ENCODE assay signal across 13 mouse cellular contexts in the genomic region with DNA sequence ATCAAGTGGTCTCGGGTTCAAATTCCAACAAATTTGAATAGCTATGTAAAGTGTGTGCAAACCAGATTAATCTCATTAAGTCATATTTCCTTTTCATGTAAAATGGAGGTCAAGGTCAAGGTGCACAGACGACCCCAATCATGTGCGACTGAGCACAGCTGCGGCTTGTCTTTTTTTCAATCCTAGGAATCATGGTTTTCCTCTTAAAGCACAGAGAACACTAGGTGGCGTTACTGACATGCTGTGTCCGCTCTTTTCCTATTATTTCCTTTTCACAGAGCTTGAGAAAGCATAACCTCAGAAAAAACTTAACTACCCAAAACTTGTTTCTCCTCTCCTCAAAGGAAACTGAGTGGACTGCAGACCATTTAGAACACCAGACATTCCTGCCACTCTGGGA. TPM values are rescaled to one million over a fixed set of nuclear protein-coding genes. Genes with fewer than 3 reads are reported as not detected.
DNase-seq lines count a peak whose midpoint lies in the region; ATAC-seq and TF ChIP-seq lines count a peak whose summit lies in the region.
"Had no signal": no experiment of that assay in that cellular context is flagged by ENCODE, and none has a peak within 500 bp of the region (broad histone marks: within the 10 kb centered on the region; RNA-seq: fewer than 3 reads in every experiment).

No protein-coding gene starts in this region.

- H3K27ac ChIP-seq in forebrain, embryonic 14.5 days (ENCODE audit: low read depth, low read length) = no peak overlapping the region
- no peak overlapping the region for H3K27ac ChIP-seq in forebrain, embryonic 11.5 days (ENCODE audit: low read depth, low read length)
- no peak overlapping the region for H3K27ac ChIP-seq in forebrain, embryonic 15.5 days (replicated peaks)
- H3K27ac ChIP-seq: liver, embryonic 13.5 days had no signal

- no peak for ATAC-seq in forebrain, embryonic 14.5 days
- ATAC-seq in forebrain, embryonic 11.5 days (replicated peaks; ENCODE audit: low FRiP score) = no peak
- no peak for ATAC-seq in forebrain, embryonic 15.5 days (replicated peaks)

- WGBS in forebrain, embryonic 14.5 days = 58% methylated on average over 6 of the region's 6 CpGs
- WGBS in forebrain, embryonic 11.5 days = 56% methylated on average over 6 of the region's 6 CpGs
- WGBS in forebrain, embryonic 15.5 days = 53% methylated on average over 6 of the region's 6 CpGs

- H3K4me1 ChIP-seq in forebrain, embryonic 14.5 days (ENCODE audit: control insufficient read depth, insufficient read depth, low read length) = no peaks in the 10 kb centered on the region
- H3K4me1 ChIP-seq in forebrain, embryonic 11.5 days (replicated peaks; ENCODE audit: control insufficient read depth, insufficient read depth, low read length) = no peaks in the 10 kb centered on the region
- H3K4me1 ChIP-seq in E14TG2a.4 (replicated peaks; ENCODE audit: low read depth, low read length) = peaks cover 14% of the 10 kb centered on the region
- no peaks in the 10 kb centered on the region for H3K4me1 ChIP-seq in forebrain, embryonic 15.5 days
- H3K4me1 ChIP-seq: heart, embryonic 12.5 days; liver, embryonic 13.5 days had no signal

- H3K9ac ChIP-seq in forebrain, embryonic 14.5 days (ENCODE audit: low read length) = no peak overlapping the region
- H3K9ac ChIP-seq in forebrain, embryonic 11.5 days (ENCODE audit: low read length) = no peak overlapping the region
- H3K9ac ChIP-seq in forebrain, embryonic 15.5 days (replicated peaks) = no peak overlapping the region
- H3K9ac ChIP-seq: heart, embryonic 12.5 days; liver, embryonic 13.5 days had no signal

- no peak overlapping the region for H3K4me2 ChIP-seq in forebrain, embryonic 14.5 days (ENCODE audit: low read length)
- H3K4me2 ChIP-seq in forebrain, embryonic 11.5 days (ENCODE audit: low read depth, low read length, severe bottlenecking) = no peak overlapping the region
- H3K4me2 ChIP-seq in forebrain, embryonic 15.5 days (replicated peaks) = no peak overlapping the region
- H3K4me2 ChIP-seq: heart, embryonic 12.5 days; liver, embryonic 13.5 days had no signal

- no peak for TF ChIP-seq POLR2A in brain, embryonic 14.5 days (IDR thresholded peaks at IDR 0.05; ENCODE audit: borderline replicate concordance, extremely low read depth, insufficient read depth, insufficient read length, poor library complexity, severe bottlenecking)

- peak; percentile 29; the same call in 1 of the 2 replicates for TF ChIP-seq CTCF in E14TG2a.4 (conservative IDR thresholded peaks at IDR 0.05; ENCODE audit: low read length)
- TF ChIP-seq CTCF in brain, embryonic 14.5 days (IDR thresholded peaks at IDR 0.05; ENCODE audit: borderline replicate concordance, extremely low read depth, insufficient read depth, insufficient read length) = peak; percentile 15; the same call in 1 of the 2 replicates

- DNase-seq in forebrain, embryonic 14.5 days (ENCODE audit: low spot score) = peak; percentile 56
- DNase-seq in forebrain, embryonic 11.5 days (ENCODE audit: low spot score) = no peak
- peak; percentile 23 for DNase-seq in layer of hippocampus, adult 11-12 months (ENCODE audit: low spot score)
- no peak for DNase-seq in layer of hippocampus, postnatal 36 days
- peak; percentile 37 for DNase-seq in brain, embryonic 14.5 days (ENCODE audit: low read depth)
- no peak for DNase-seq in urinary bladder, postnatal 14 days (ENCODE audit: low spot score)
- DNase-seq: liver, embryonic 13.5 days; right cerebral cortex, postnatal 4 days; thymus, adult 2 months had no signal

- no peak overlapping the region for H3K4me3 ChIP-seq in forebrain, embryonic 14.5 days (ENCODE audit: low read depth, low read length)
- H3K4me3 ChIP-seq in forebrain, embryonic 11.5 days (ENCODE audit: low read depth, low read length) = no peak overlapping the region
- H3K4me3 ChIP-seq in E14TG2a.4 (replicated peaks; ENCODE audit: low read length) = no peak overlapping the region
- H3K4me3 ChIP-seq in forebrain, embryonic 15.5 days = no peak overlapping the region
- H3K4me3 ChIP-seq: heart, embryonic 12.5 days; liver, embryonic 13.5 days; myocyte had no signal

- no peaks in the 10 kb centered on the region for H3K27me3 ChIP-seq in forebrain, embryonic 14.5 days (replicated peaks; ENCODE audit: control insufficient read depth, insufficient read depth, low read length)
- no peaks in the 10 kb centered on the region for H3K27me3 ChIP-seq in forebrain, embryonic 11.5 days (ENCODE audit: control insufficient read depth, insufficient read depth, low read length)
- H3K27me3 ChIP-seq in E14TG2a.4 (ENCODE audit: insufficient read depth, low read length) = no peaks in the 10 kb centered on the region
- no peaks in the 10 kb centered on the region for H3K27me3 ChIP-seq in forebrain, embryonic 15.5 days
- H3K27me3 ChIP-seq: heart, embryonic 12.5 days; liver, embryonic 13.5 days had no signal

- H3K9me3 ChIP-seq in forebrain, embryonic 14.5 days (replicated peaks; ENCODE audit: control insufficient read depth, low read length) = no peaks in the 10 kb centered on the region
- H3K9me3 ChIP-seq in forebrain, embryonic 11.5 days (ENCODE audit: control insufficient read depth, low read length) = no peaks in the 10 kb centered on the region
- no peaks in the 10 kb centered on the region for H3K9me3 ChIP-seq in E14TG2a.4 (ENCODE audit: low read length)
- H3K9me3 ChIP-seq in forebrain, embryonic 15.5 days = no peaks in the 10 kb centered on the region
- H3K9me3 ChIP-seq: heart, embryonic 12.5 days; liver, embryonic 13.5 days had no signal

- H3K36me3 ChIP-seq in forebrain, embryonic 14.5 days (ENCODE audit: control insufficient read depth, insufficient read depth, low read length) = peaks cover 71% of the 10 kb centered on the region
- H3K36me3 ChIP-seq in forebrain, embryonic 11.5 days (ENCODE audit: control insufficient read depth, insufficient read depth, low read length) = peaks cover 4% of the 10 kb centered on the region; the same call in 1 of the 2 replicates
- peaks cover 77% of the 10 kb centered on the region for H3K36me3 ChIP-seq in E14TG2a.4 (ENCODE audit: insufficient read depth, low read length)
- peaks cover 69% of the 10 kb centered on the region for H3K36me3 ChIP-seq in forebrain, embryonic 15.5 days

RNA-seq across cellular contexts. Expression of a gene that starts 27.9 kb away (rescaled TPM):
- polyA plus RNA-seq in forebrain, embryonic 14.5 days (2014; fragmentation: Nextera tagmentation; extraction: Ambion mirVana) = 2.3 TPM in 2 replicates
- polyA plus RNA-seq in forebrain, embryonic 11.5 days (2014; fragmentation: Nextera tagmentation; extraction: Ambion mirVana) = 2.6 and 3.1 TPM in 2 replicates
- total RNA-seq in layer of hippocampus, postnatal 36 days (2021) = 1 to 10 TPM; 5.7 to 6.3 TPM
- 4.2 and 4.3 TPM in 2 replicates for polyA plus RNA-seq in brain, embryonic 14.5 days (2012; rRNA removed)
- polyA plus RNA-seq in forebrain, embryonic 15.5 days (2015; fragmentation: Nextera tagmentation; extraction: Ambion mirVana) = 2.5 and 2.9 TPM in 2 replicates

Comparison
In these comparisons a context has a peak if more than half of its experiments do, and no peak if none do; other contexts are left out.
1. DNase-seq: peak in forebrain, embryonic 14.5 days (single experiment), layer of hippocampus, adult 11-12 months (single experiment) and brain, embryonic 14.5 days (single experiment); none in forebrain, embryonic 11.5 days (single experiment), layer of hippocampus, postnatal 36 days (0 of 2) and urinary bladder, postnatal 14 days (single experiment).